Mouse (Mus musculus) spleen, postnatal 4 days (tissue): ENCODE measurements around the gene Slc38a5.
A peak's percentile ranks its signal among the peaks of the same experiment; 100 is the strongest.

Experiments
- DNase-seq, 2 experiments: peaks; one replicate each; pipeline ENCODE4 v3.0.0; 2022; ENCODE audit warnings: low spot score in 2 of 2

Gene Slc38a5

DNA sequence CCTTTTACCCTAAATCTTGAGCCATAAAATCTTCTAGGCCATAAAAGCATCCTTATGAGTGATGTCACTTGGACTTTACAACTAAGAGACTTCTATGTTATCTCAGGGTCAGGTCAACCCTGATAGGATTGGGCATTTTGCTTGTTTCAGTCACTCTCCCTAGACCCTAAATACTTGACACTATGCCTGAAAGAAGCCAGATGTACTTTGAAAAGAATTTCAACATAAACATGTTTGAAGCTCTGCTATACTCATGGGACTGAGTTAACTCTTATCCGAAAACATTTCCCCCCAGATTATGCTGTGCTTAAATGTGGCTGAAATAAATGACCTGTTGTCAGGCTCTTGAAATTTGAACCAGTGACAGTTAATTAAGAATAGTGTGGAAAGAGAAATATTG is 38.4 kb downstream of the Slc38a5 start:
- no peak for DNase-seq

DNA sequence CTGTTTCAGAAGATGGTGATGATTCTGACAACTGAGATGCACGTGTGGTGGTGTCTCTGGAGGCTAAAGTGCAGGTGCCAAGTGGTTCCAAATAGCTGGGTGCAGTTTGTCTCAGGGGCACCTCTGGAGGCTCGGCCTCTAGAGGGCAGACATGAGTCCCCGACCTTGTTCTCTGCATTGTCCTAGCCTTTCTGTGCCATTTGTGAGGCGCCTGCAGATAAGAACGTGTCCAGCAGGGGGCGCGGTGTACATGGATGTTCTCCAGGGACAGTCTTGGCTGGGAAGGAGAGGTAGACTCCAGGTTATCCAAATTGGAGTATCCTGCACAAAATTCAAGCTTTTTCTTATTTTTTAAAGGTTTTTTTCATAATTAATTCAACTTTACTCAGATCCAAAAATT is 44.0 kb downstream of the Slc38a5 start:
- peak; percentile 68 to 87 for DNase-seq

DNA sequence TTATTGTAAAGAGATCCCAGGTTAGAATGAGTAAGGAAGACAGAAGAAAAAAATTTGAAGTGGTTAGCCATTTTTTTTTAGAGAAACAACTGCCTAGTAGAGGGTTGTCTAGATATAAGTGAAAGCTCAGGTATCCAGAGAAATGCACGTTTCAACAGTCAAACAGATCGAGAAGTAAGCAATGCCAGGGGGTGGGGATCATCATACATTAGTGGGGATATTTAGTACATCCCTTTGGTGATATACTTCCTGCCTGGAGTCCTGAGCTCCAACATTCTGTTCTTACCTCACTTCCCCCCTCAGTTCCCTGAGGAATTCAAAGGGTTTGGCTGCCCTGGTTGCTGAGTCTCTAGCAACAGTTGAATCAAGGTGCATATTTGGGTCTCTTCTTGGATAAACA is 56.2 kb downstream of the Slc38a5 start, which contains the start of gene Ssxb10:
Gene Ssxb10 (plus strand): TSS at position 301 of the 400 bp plus-strand sequence.
- no peak for DNase-seq
